Mouse (Mus musculus): ENCODE data around the gene Olfr750.

GRCm38 (mm10) chr14:51079180-51079579 lies 4.9 kb upstream of the Olfr750 start:
- TF ChIP-seq POLR2A (IDR thresholded peaks at IDR 0.05; ENCODE audit: low read depth, low read length): no peak
- no peak for TF ChIP-seq CTCF (conservative IDR thresholded peaks at IDR 0.05; ENCODE audit: insufficient read depth, insufficient read length, low read depth, low read length)
